Mouse (Mus musculus) erythroblast, embryonic 14.5 days (primary cell): Measurements from ENCODE around the gene Vps52.

Source experiments
- GATA1 ChIP-seq: IDR thresholded peaks from 2 replicates; pipeline ENCODE4 v1.6.1; 2012; ENCODE audit warnings: low read length, inconsistent platforms, mixed read lengths
- TAL1 ChIP-seq: IDR thresholded peaks from 3 replicates; pipeline ENCODE4 v1.6.1; 2012; ENCODE audit warnings: low read length, inconsistent platforms, mixed read lengths

- TF ChIP-seq TAL1 (no peak), GATA1 (no peak)
Measured at GRCm38 (mm10) chr17:33908331-33909076, 47.1 kb upstream of the Vps52 start.
